Mouse (Mus musculus) heart, embryonic 11.5 days (tissue): Measurements from ENCODE around the gene Gdpd5. TPM values are rescaled to one million over a fixed set of nuclear protein-coding genes. Genes with fewer than 3 reads are reported as not detected.
"Not testable (repeated sequence)": the region's sequence is repeated elsewhere in the genome, so short reads cannot be mapped to it uniquely, and the experiment has no call there.

Experiments used
- ATAC-seq: fragments of 200-750 bp; cut with Nextera tagmentation; replicated peaks from 2 replicates; pipeline ENCODE4 v1.8.0; 2017; ENCODE audit warnings: moderate library complexity; ENCODE audit not compliant: insufficient number of reproducible peaks, low FRiP score, low TSS enrichment
- H3K27ac ChIP-seq: fragments of 300-500 bp; sonication (generic); 2 replicates; pipeline ENCODE4 v1.5.1; 2014; ENCODE audit warnings: mild to moderate bottlenecking, low read depth, low read length
- H3K27me3 ChIP-seq: fragments of 300-500 bp; sonication (generic); 2 replicates; pipeline ENCODE4 v1.6.1; 2014; ENCODE audit warnings: mild to moderate bottlenecking, low read length, mixed read lengths; ENCODE audit not compliant: control insufficient read depth, insufficient read depth
- H3K36me3 ChIP-seq: fragments of 300-500 bp; sonication (generic); 2 replicates; pipeline ENCODE4 v1.6.1; 2014; ENCODE audit warnings: mild to moderate bottlenecking, low read length, moderate library complexity, mixed read lengths; ENCODE audit not compliant: control insufficient read depth, insufficient read depth
- H3K4me1 ChIP-seq: fragments of 300-500 bp; sonication (generic); 2 replicates; pipeline ENCODE4 v1.6.1; 2014; ENCODE audit warnings: low read length; ENCODE audit not compliant: control insufficient read depth, insufficient read depth
- H3K4me2 ChIP-seq: fragments of 300-500 bp; sonication (generic); 2 replicates; pipeline ENCODE4 v1.6.1; 2014; ENCODE audit warnings: mild to moderate bottlenecking, moderate library complexity
- H3K4me3 ChIP-seq: fragments of 300-500 bp; sonication (generic); 2 replicates; pipeline ENCODE4 v1.5.1; 2014; ENCODE audit warnings: low read depth, low read length
- H3K9ac ChIP-seq: fragments of 300-500 bp; sonication (generic); 2 replicates; pipeline ENCODE4 v1.6.1; 2014; ENCODE audit warnings: mild to moderate bottlenecking, low read depth, low read length, moderate library complexity
- H3K9me3 ChIP-seq: fragments of 300-500 bp; sonication (generic); replicated peaks from 2 replicates; pipeline ENCODE4 v1.6.1; 2016; ENCODE audit warnings: low read length; ENCODE audit not compliant: control insufficient read depth
- WGBS: fragments of 180-500 bp; shearing (Covaris S2); extraction: QIAGEN DNeasy Blood & Tissue Kit; methylation state at CpG from one replicate; pipeline ENCODE4 v1.1.7; 2014; ENCODE audit not compliant: insufficient replicate concordance; 5-methylcytosine and 5-hydroxymethylcytosine counted together
- polyA plus RNA-seq: library from polyadenylated mRNA; unstranded; fragments of >200 nt; fragmentation: Nextera tagmentation; extraction: Ambion mirVana; gene quantifications from 2 replicates; pipeline ENCODE4 v1.2.1, GENCODE M21; 2014

Gdpd5 gene
- polyA plus RNA-seq, 1 experiment from 2014 or later = 20.8 TPM

DNA sequence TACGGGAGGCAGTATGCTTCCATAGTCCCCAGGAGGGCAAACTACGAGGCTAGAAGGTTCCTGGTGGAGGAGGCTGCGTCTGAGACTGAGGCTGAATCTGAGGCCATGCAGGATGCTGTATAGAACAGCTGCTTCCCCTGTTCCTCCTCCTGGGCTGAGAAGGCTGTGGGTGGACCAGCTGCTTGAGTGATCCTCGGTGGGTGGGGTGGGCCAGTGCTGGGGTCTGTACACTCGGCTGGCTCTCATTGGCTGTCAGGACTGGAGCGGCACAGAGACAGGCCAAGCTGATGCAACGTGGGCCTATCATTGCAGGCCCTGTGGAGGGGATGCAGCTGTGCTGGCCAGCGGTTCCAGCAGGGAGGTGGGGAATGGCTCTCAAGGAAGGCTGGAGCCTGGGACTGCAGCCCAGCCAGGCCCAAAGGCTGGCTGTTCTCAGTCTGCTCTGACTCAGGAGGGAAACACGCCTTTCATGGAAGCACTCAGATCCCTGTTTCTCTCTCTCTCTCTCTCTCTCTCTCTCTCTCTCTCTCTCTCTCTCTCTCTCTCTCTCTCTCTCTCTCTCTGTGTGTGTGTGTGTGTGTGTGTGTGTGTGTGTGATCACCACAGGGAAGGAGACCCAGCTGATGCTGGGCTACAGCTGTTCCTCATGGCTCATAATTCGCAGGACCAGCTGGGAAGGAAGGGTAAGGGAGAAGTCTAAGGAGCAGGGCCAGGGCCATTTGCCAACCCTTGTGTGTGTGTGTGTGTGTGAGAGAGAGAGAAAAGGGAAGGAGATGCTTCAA lies 21.0 kb upstream of the Gdpd5 start:
- no peaks in the 10 kb centered on the region for H3K27me3 ChIP-seq
- no peaks in the 10 kb centered on the region for H3K36me3 ChIP-seq
- H3K9ac ChIP-seq = peak overlapping the region; percentile 64
- H3K4me3 ChIP-seq = no peak overlapping the region
- peak overlapping the region; percentile 32; the same call in 1 of the 2 replicates for H3K4me2 ChIP-seq
- peaks cover 45% of the 10 kb centered on the region for H3K4me1 ChIP-seq
- 15% methylated on average over 10 of the region's 10 CpGs for WGBS
- peak; percentile 88 for ATAC-seq
- peak overlapping the region; percentile 92 for H3K27ac ChIP-seq
- H3K9me3 ChIP-seq = no peaks in the 10 kb centered on the region

DNA sequence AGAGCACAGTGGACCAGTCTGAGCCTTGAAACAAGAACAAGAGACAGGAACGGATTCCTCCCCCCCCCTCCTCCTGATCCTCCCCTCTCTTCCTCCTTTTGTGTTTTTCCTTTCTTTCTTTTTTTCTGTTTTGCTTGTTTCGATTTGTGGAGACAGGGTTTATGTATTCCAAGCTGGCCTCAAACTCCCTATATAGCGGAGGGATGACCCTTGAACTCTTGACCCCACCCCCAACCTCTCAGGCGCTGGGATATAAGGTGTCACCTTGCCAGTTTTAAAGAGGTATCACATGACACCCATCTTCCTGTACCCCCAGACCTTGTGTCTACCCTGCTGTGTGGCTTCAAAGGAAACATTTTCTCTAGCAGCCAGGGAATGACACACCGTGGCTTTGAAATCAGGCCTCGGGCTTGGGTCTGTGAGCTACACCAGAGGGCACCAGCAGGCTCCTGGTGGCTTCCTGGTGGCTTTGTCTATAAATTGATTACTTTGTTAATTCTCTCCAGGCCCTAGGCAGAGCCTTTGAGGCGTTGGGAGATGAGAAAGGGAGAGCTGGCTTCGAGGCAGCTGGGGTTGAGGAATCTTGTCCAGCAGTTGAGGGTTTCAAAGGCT lies 20.3 kb upstream of the Gdpd5 start:
- no peaks in the 10 kb centered on the region for H3K27me3 ChIP-seq
- ATAC-seq = no peak
- peak overlapping the region; percentile 92 for H3K27ac ChIP-seq
- H3K4me1 ChIP-seq = peaks cover 39% of the 10 kb centered on the region
- H3K9me3 ChIP-seq = no peaks in the 10 kb centered on the region
- peak overlapping the region; percentile 32; the same call in 1 of the 2 replicates for H3K4me2 ChIP-seq
- peak overlapping the region; percentile 58 for H3K9ac ChIP-seq
- no peaks in the 10 kb centered on the region for H3K36me3 ChIP-seq
- WGBS = 32% methylated on average over 8 of the region's 8 CpGs
- no peak overlapping the region for H3K4me3 ChIP-seq

DNA sequence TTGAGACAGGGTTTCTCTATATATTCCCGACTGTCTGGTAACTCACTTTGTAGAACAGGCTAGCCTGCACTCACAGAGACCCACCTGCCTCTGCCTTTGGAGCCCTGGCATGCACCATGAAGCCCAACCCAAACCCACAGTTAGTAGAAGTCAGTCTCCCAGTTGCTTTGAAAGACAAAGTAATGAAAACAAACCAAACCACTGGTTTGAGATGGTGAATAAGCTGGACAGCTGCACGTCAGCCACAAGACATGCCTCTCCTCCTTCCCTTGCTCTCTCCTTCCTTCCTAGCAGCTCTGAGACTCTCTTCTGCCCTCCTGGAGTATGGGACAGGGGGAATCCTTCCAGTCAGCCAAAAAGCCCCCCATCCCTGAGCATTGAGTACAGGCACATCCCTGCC lies 19.1 kb upstream of the Gdpd5 start:
- no peak overlapping the region for H3K27ac ChIP-seq
- H3K9me3 ChIP-seq = no peaks in the 10 kb centered on the region
- H3K4me2 ChIP-seq = no peak overlapping the region
- 82% methylated on average over 2 of the region's 2 CpGs for WGBS
- peaks cover 26% of the 10 kb centered on the region for H3K4me1 ChIP-seq
- no peaks in the 10 kb centered on the region for H3K27me3 ChIP-seq
- no peak overlapping the region for H3K9ac ChIP-seq
- H3K4me3 ChIP-seq = no peak overlapping the region
- no peaks in the 10 kb centered on the region for H3K36me3 ChIP-seq
- no peak for ATAC-seq

DNA sequence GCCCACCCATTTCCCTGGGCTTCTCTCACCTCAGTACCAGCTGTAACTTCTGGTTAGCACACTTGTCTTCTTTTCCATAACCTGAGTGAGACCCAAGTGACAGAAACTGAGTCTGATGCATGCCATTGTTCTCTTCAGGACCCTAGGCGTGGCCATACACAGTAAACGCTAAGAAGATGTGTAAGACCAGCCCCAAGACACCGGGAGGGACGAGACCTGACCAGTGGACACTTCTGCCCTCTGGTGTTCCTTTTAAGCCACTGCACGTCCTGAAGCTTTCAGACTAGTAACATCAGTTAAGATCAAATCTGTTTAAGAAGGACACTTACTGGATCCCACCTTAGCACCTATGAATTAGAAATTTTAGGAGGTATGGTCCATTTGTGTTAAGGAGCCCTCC lies 16.1 kb upstream of the Gdpd5 start:
- no peak overlapping the region for H3K9ac ChIP-seq
- no peak overlapping the region for H3K4me2 ChIP-seq
- no peaks in the 10 kb centered on the region for H3K27me3 ChIP-seq
- peaks cover 12% of the 10 kb centered on the region for H3K4me1 ChIP-seq
- ATAC-seq = no peak
- no peak overlapping the region for H3K27ac ChIP-seq
- H3K36me3 ChIP-seq = no peaks in the 10 kb centered on the region
- no peaks in the 10 kb centered on the region for H3K9me3 ChIP-seq
- H3K4me3 ChIP-seq = no peak overlapping the region
- 4% methylated on average over 5 of the region's 5 CpGs for WGBS

DNA sequence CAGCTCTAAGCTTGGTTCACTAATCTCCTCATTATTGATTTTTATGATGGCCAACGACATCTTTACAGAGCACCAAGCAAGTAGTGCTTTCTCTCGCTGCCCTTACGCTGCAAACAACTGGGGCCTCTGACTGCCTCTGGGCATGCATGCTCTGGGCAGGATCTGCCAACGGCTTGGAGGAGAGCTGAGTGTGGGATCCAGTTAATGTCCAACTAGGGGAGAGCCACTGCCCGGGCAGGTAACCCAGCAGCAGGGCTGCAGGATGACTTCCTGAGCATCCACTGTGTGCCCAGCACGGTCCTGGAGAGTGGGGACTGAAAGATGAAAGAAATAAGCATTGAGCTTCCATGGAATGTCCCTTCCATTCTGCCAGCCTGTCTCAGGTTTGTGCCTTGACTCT lies 14.5 kb upstream of the Gdpd5 start:
- ATAC-seq = no peak
- H3K36me3 ChIP-seq = no peaks in the 10 kb centered on the region
- no peak overlapping the region for H3K9ac ChIP-seq
- H3K9me3 ChIP-seq = no peaks in the 10 kb centered on the region
- H3K27me3 ChIP-seq = no peaks in the 10 kb centered on the region
- H3K4me3 ChIP-seq = no peak overlapping the region
- no peak overlapping the region for H3K27ac ChIP-seq
- WGBS = 63% methylated on average over 6 of the region's 6 CpGs
- no peak overlapping the region for H3K4me2 ChIP-seq
- H3K4me1 ChIP-seq = 0 out of 2 replicates have a peak, but pooled peaks cover 2% of the 10 kb centered on the region

DNA sequence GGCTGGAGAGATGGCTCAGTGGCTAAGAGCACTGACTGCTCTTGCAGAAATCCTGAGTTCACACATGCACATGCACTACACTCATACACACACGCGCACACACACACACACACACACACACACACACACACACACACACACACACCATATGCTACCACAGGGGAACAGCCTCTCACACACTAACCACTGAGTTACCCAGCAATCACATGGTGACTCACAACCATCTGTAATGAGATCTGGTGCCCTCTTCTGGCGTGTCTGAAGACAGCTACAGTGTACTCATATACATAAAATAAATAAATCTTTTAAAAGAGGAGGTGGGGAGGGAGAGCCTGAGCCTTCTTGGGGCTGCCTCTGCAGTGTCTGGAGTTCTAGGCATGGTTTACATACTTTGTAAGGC lies 6.9 kb upstream of the Gdpd5 start:
- not testable (repeated sequence) for H3K27me3 ChIP-seq, ATAC-seq, H3K9ac ChIP-seq, H3K36me3 ChIP-seq, H3K27ac ChIP-seq, H3K4me1 ChIP-seq, H3K9me3 ChIP-seq, H3K4me2 ChIP-seq, H3K4me3 ChIP-seq
- WGBS = 58% methylated on average over 3 of the region's 3 CpGs

DNA sequence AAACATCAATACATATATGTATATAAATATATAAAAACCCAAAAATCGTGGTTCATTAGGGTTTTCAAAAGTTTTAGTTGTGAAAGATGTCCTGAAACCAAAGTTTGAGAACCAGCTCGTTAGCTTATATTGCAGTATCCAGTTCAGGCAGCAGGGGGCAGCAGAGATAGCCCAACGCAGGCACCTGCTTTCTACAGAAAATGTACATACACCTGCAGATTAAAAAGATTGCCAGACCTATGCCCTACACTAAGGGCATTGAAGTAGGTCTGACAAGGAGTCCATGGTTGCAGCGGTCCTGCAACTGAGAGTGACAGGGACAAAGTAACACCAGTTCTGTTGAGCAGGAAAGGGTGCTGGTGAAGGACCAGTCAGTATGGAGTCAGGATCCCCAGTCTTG lies 5.8 kb upstream of the Gdpd5 start:
- H3K9me3 ChIP-seq = no peaks in the 10 kb centered on the region
- no peak overlapping the region for H3K4me3 ChIP-seq
- no peak for ATAC-seq
- WGBS = 7% methylated on average over 4 of the region's 4 CpGs
- H3K27ac ChIP-seq = no peak overlapping the region
- no peaks in the 10 kb centered on the region; the same call in 1 of the 2 replicates for H3K27me3 ChIP-seq
- no peak overlapping the region for H3K4me2 ChIP-seq
- no peaks in the 10 kb centered on the region for H3K36me3 ChIP-seq
- H3K9ac ChIP-seq = no peak overlapping the region
- peaks cover 15% of the 10 kb centered on the region for H3K4me1 ChIP-seq

DNA sequence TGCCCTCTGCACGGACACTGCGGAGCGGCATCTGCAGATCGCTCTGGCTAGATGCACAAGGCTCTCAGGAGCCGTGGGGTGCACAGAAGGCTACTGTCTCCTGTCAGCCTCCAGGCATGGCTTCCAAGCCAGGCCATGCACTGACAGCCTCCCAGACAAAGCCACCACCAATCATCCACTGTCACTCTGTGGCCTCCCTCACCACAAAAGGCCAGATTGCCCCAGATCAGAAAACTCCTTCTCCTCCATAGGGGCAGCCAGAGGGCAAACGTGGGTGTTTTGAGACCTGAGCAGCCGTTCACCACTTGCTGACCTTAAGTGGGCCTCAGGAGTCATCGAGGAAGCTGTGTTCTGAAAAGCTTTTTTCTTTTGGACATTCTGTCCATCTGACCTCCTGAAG lies 2.3 kb upstream of the Gdpd5 start:
- H3K27ac ChIP-seq = no peak overlapping the region
- H3K27me3 ChIP-seq = no peaks in the 10 kb centered on the region
- no peak overlapping the region for H3K9ac ChIP-seq
- WGBS = 50% methylated on average over 8 of the region's 8 CpGs
- H3K4me1 ChIP-seq = peaks cover 30% of the 10 kb centered on the region
- H3K36me3 ChIP-seq = no peaks in the 10 kb centered on the region
- H3K4me3 ChIP-seq = no peak overlapping the region
- no peak overlapping the region for H3K4me2 ChIP-seq
- no peak for ATAC-seq
- no peaks in the 10 kb centered on the region for H3K9me3 ChIP-seq
